ENCODE assay signal across 8 mouse cellular contexts in the genomic region with DNA sequence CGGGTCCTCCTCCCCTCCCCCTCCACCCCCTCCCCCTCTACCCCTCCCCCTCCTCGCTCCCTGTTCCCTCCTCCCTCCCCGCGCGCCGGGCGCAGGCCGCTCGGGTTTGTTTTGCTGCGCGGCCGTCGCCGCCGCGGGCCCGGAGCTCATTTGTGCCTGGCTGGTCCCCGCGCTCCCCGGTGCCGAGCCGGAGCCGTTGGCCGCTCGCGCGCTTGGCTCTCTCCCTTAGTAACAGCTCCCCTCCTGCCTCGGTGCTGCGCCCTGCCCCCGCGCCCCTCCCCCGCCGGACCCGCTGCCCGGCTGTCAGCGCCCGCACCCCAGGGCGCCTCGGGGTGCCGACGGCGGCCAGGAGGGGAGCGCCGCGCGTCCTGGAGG. TPM values are rescaled to one million over a fixed set of nuclear protein-coding genes. Genes with fewer than 3 reads are reported as not detected.
DNase-seq lines count a peak whose midpoint lies in the region; ATAC-seq and TF ChIP-seq lines count a peak whose summit lies in the region.

A gene (plus strand): TSS at position 92 of the 375 bp plus-strand sequence.

- TF ChIP-seq POLR2A in cortical plate, adult 2 months (IDR thresholded peaks at IDR 0.05; ENCODE audit: extremely low read depth, insufficient read depth, low read length): 0 out of 2 replicates have a peak, but pooled peaks have one; percentile 20

- intact Hi-C loops in gastrocnemius, postnatal 14 days (cut with DNase I; ENCODE audit: low total_unique reads): loop anchor here (1.0 kb wide), 1 partner anchor 140 kb away; no protein-coding TSS in a partner anchor

- TF ChIP-seq CTCF in cortical plate, adult 2 months (IDR thresholded peaks at IDR 0.05; ENCODE audit: extremely low read depth, insufficient read depth, low read length): no peak

- peak within 1 kb of the TSS; percentile 76 for H3K4me3 ChIP-seq in cortical plate, adult 2 months (ENCODE audit: insufficient read depth, low read length)

- peak; percentile 96 to 97 for DNase-seq in adrenal gland, adult (ENCODE audit: inconsistent age in 2 of 2, low spot score in 1 of 2)
- DNase-seq in gastrocnemius, postnatal 14 days: peak; percentile 97
- DNase-seq in left cerebral cortex, adult 9 months (ENCODE audit: low spot score in 2 of 2): peak; percentile 73 to 93
- DNase-seq in right cerebral cortex, postnatal 36 days (ENCODE audit: low spot score in 2 of 2): peak; percentile 85 to 92
- DNase-seq in yolk sac, embryonic 10.5 days (ENCODE audit: low spot score): no peak

- H3K4me1 ChIP-seq in cortical plate, adult 2 months (ENCODE audit: control insufficient read depth, insufficient read depth, low read length): peaks cover 14% of the 10 kb centered on the region

- peak; percentile 63 for ATAC-seq in inflammation-experienced regulatory T-cells, adult 6 months
- peak; percentile 31 for ATAC-seq in megakaryocyte-erythroid progenitor cell, adult 5-6 weeks (replicated peaks; ENCODE audit: low FRiP score, low TSS enrichment, poor library complexity, severe bottlenecking)

- H3K27ac ChIP-seq in cortical plate, adult 2 months (ENCODE audit: insufficient read depth, low read length): peak within 1 kb of the TSS; percentile 96

RNA-seq across cellular contexts. Expression of the gene that starts here (rescaled TPM):
- polyA plus RNA-seq in cortical plate, adult 2 months (2012; rRNA removed): 47.1 and 48.9 TPM in 2 replicates
- 10 to 100 TPM; 49.8 to 65.4 TPM for total RNA-seq in gastrocnemius, postnatal 14 days (2021)
- polyA plus RNA-seq in inflammation-experienced regulatory T-cells, adult 6 months (2017; shearing (Covaris generic)): 10 to 100 TPM; 24.4 to 29.1 (median 27.5) TPM
- 51.8 and 68.9 TPM in 2 replicates for total RNA-seq in megakaryocyte-erythroid progenitor cell, adult 5-6 weeks (2014; fragmentation: Nextera tagmentation)
- total RNA-seq in megakaryocyte-erythroid progenitor cell, adult 5-6 weeks (2017): 67.5 and 70.0 TPM in 2 replicates
